Mouse (Mus musculus): ENCODE data around the gene Prr5.

DNA sequence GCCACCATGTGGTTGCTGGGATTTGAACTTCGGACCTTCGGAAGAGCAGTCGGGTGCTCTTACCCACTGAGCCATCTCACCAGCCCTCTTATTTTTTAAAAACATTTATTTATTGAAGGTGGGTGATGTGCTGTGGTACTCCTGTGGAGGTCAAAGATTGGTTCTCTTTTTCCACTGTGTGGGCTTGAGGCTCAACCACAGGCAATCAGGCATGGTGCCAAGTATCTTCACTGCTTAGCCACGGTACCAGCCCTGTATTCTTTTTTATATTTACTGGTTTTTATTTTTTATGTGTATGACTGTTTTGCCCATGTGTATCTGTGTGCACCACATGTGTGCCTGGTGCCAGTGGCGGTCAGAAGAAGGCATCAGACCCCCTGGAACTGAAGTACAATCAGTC lies 8.1 kb upstream of the Prr5 start:
- no peak for TF ChIP-seq CTCF (IDR thresholded peaks at IDR 0.05; ENCODE audit: low read depth, low read length)
- no peak for TF ChIP-seq TAL1 (conservative IDR thresholded peaks at IDR 0.05; ENCODE audit: low read depth, low read length)
- no peak for TF ChIP-seq GATA2 (IDR thresholded peaks at IDR 0.05; ENCODE audit: borderline replicate concordance, low read depth, low read length)
- TF ChIP-seq GATA1 (IDR thresholded peaks at IDR 0.05; ENCODE audit: borderline replicate concordance, low read length), result no peak
